Mouse (Mus musculus): Measurements from ENCODE around the gene Fam83e. TPM values are rescaled to one million over a fixed set of nuclear protein-coding genes. Genes with fewer than 3 reads are reported as not detected.

Fam83e gene
- total and polyA plus RNA-seq, 3 experiments, result 0.13 to 1.3 (median 0.74) TPM

- no peak for DNase-seq (ENCODE audit: extremely low read depth)
- H3K36me3 ChIP-seq (replicated peaks in 1 of 2; ENCODE audit: control insufficient read depth in 1 of 2, insufficient read depth in 1 of 2, low read length in 1 of 2), result peaks cover 83 to 97% of the 10 kb centered on the region in 2 experiments
- H3K9me3 ChIP-seq (replicated peaks; ENCODE audit: low read length), result no peaks in the 10 kb centered on the region
- in situ Hi-C loops (cut with MboI; ENCODE audit: low pct_ligation_motif_present, low pct_unique_long_range_greater_than_20kb, low sequenced_read_pairs), result no loop called here
- H3K4me3 ChIP-seq (replicated peaks in 1 of 3; ENCODE audit: low read depth in 2 of 3, low read length in 2 of 3, poor library complexity in 1 of 3), result no peak overlapping the region
- no peak overlapping the region for H3K9ac ChIP-seq (ENCODE audit: insufficient read depth, low read depth)
- no peaks in the 10 kb centered on the region for H3K27me3 ChIP-seq (replicated peaks)
- TF ChIP-seq RCOR1 (conservative IDR thresholded peaks at IDR 0.05; ENCODE audit: low read depth, low read length) (no peak), IRF4 (IDR thresholded peaks at IDR 0.05; ENCODE audit: low read depth, low read length) (no peak), JUN (IDR thresholded peaks at IDR 0.05; ENCODE audit: insufficient read depth, low read depth, low read length) (no peak), HCFC1 (IDR thresholded peaks at IDR 0.05; ENCODE audit: low read depth, low read length) (no peak), POLR2AphosphoS2 (IDR thresholded peaks at IDR 0.05; ENCODE audit: low read depth, low read length) (no peak), CTCF (conservative IDR thresholded peaks at IDR 0.05 in 1 of 2, IDR thresholded peaks at IDR 0.05 in 1 of 2; ENCODE audit: low read depth in 2 of 2, low read length in 2 of 2) (no peak), USF1 (IDR thresholded peaks at IDR 0.05; ENCODE audit: low read depth, low read length) (no peak), POLR2A (IDR thresholded peaks at IDR 0.05; ENCODE audit: low read depth, low read length) (no peak), ZMIZ1 (IDR thresholded peaks at IDR 0.05; ENCODE audit: low read depth, low read length) (no peak), MEF2A (IDR thresholded peaks at IDR 0.05; ENCODE audit: borderline replicate concordance, low read depth, low read length) (no peak)
- H3K27ac ChIP-seq (ENCODE audit: insufficient read depth, low read depth), result no peak overlapping the region
- no peaks in the 10 kb centered on the region; the same call in none of the 2 replicates for H3K79me2 ChIP-seq (replicated peaks; ENCODE audit: control insufficient read depth, extremely low read depth, insufficient read depth, poor library complexity, severe bottlenecking)
- H3K4me2 ChIP-seq (ENCODE audit: insufficient read depth, low read depth, poor library complexity, severe bottlenecking), result no peak overlapping the region
- H3K4me1 ChIP-seq (ENCODE audit: control insufficient read depth in 1 of 2, insufficient read depth in 2 of 2), result peaks cover 2 to 21% of the 10 kb centered on the region in 2 experiments; a peak in 2 of 4 replicates
- dilution Hi-C loops (cut with MboI; ENCODE audit: extremely low pct_ligation_motif_present, extremely low pct_unique_long_range_greater_than_20kb, low sequenced_read_pairs), result no loop called here
Observed at GRCm38 (mm10) chr7:45725151-45725550, 4.1 kb downstream of the Fam83e start.

- no peaks in the 10 kb centered on the region; the same call in 1 of the 2 replicates for H3K79me2 ChIP-seq (replicated peaks; ENCODE audit: control insufficient read depth, extremely low read depth, insufficient read depth, poor library complexity, severe bottlenecking)
- H3K4me2 ChIP-seq (ENCODE audit: insufficient read depth, low read depth, poor library complexity, severe bottlenecking), result no peak within 1 kb of the TSS
- TF ChIP-seq NRF1 (IDR thresholded peaks at IDR 0.05; ENCODE audit: low read depth, low read length) (no peak), ELF1 (IDR thresholded peaks at IDR 0.05; ENCODE audit: low read depth, low read length) (no peak)
- H3K9me3 ChIP-seq (replicated peaks; ENCODE audit: low read length), result no peaks in the 10 kb centered on the region
- no peak within 1 kb of the TSS for H3K4me3 ChIP-seq (replicated peaks in 1 of 3; ENCODE audit: low read depth in 2 of 3, low read length in 2 of 3, poor library complexity in 1 of 3)
- in situ Hi-C loops (cut with MboI; ENCODE audit: low pct_ligation_motif_present, low pct_unique_long_range_greater_than_20kb, low sequenced_read_pairs) (no loop called here), dilution Hi-C loops (cut with MboI; ENCODE audit: extremely low pct_ligation_motif_present, extremely low pct_unique_long_range_greater_than_20kb, low sequenced_read_pairs) (no loop called here)
- H3K9ac ChIP-seq (ENCODE audit: insufficient read depth, low read depth), result no peak within 1 kb of the TSS
- peaks cover 77 to 96% of the 10 kb centered on the region in 2 experiments for H3K36me3 ChIP-seq (replicated peaks in 1 of 2; ENCODE audit: control insufficient read depth in 1 of 2, insufficient read depth in 1 of 2, low read length in 1 of 2)
- DNase-seq (ENCODE audit: extremely low read depth), result no peak
- H3K27me3 ChIP-seq (replicated peaks), result no peaks in the 10 kb centered on the region
- peaks cover 2 to 20% of the 10 kb centered on the region in 2 experiments; a peak in 2 of 4 replicates for H3K4me1 ChIP-seq (ENCODE audit: control insufficient read depth in 1 of 2, insufficient read depth in 2 of 2)
- no peak within 1 kb of the TSS for H3K27ac ChIP-seq (ENCODE audit: insufficient read depth, low read depth)
Observed at GRCm38 (mm10) chr7:45725713-45726112, 4.7 kb downstream of the Fam83e start, which contains the start of gene Spaca4. TSS of gene Spaca4 (minus strand) at chr7:45725813.

GRCm38 (mm10) chr7:45726419-45726818 lies 5.4 kb downstream of the Fam83e start:
- no peak overlapping the region for H3K4me2 ChIP-seq (ENCODE audit: insufficient read depth, low read depth, poor library complexity, severe bottlenecking)
- peaks cover 0 to 18% of the 10 kb centered on the region in 2 experiments; a peak in 2 of 4 replicates for H3K4me1 ChIP-seq (ENCODE audit: control insufficient read depth in 1 of 2, insufficient read depth in 2 of 2)
- H3K36me3 ChIP-seq (replicated peaks in 1 of 2; ENCODE audit: control insufficient read depth in 1 of 2, insufficient read depth in 1 of 2, low read length in 1 of 2), result peaks cover 71 to 89% of the 10 kb centered on the region in 2 experiments
- no peaks in the 10 kb centered on the region for H3K27me3 ChIP-seq (replicated peaks)
- no peaks in the 10 kb centered on the region for H3K9me3 ChIP-seq (replicated peaks; ENCODE audit: low read length)
- H3K4me3 ChIP-seq (replicated peaks in 1 of 3; ENCODE audit: low read depth in 2 of 3, low read length in 2 of 3, poor library complexity in 1 of 3), result no peak overlapping the region
- no peaks in the 10 kb centered on the region for H3K79me2 ChIP-seq (replicated peaks; ENCODE audit: control insufficient read depth, extremely low read depth, insufficient read depth, poor library complexity, severe bottlenecking)
- no peak for DNase-seq (ENCODE audit: extremely low read depth)
- H3K9ac ChIP-seq (ENCODE audit: insufficient read depth, low read depth), result no peak overlapping the region
- no peak for TF ChIP-seq NRF1 (IDR thresholded peaks at IDR 0.05; ENCODE audit: low read depth, low read length)
- TF ChIP-seq MAZ (IDR thresholded peaks at IDR 0.05; ENCODE audit: low read depth, low read length), result no peak
- TF ChIP-seq NELFE (IDR thresholded peaks at IDR 0.05; ENCODE audit: low read depth, low read length), result no peak
- TF ChIP-seq SIN3A (IDR thresholded peaks at IDR 0.05; ENCODE audit: low read length), result no peak
- no peak for TF ChIP-seq ETS1 (conservative IDR thresholded peaks at IDR 0.05; ENCODE audit: low read depth, low read length)
- no peak for TF ChIP-seq USF2 (conservative IDR thresholded peaks at IDR 0.05; ENCODE audit: low read depth, low read length)
- TF ChIP-seq USF1 (IDR thresholded peaks at IDR 0.05; ENCODE audit: low read depth, low read length), result no peak
- no peak overlapping the region for H3K27ac ChIP-seq (ENCODE audit: insufficient read depth, low read depth)
- in situ Hi-C loops (cut with MboI; ENCODE audit: low pct_ligation_motif_present, low pct_unique_long_range_greater_than_20kb, low sequenced_read_pairs) (no loop called here), dilution Hi-C loops (cut with MboI; ENCODE audit: extremely low pct_ligation_motif_present, extremely low pct_unique_long_range_greater_than_20kb, low sequenced_read_pairs) (no loop called here)
